Mouse (Mus musculus): ENCODE data around the gene Gm20824.
"Not testable (repeated sequence)": the region's sequence is repeated elsewhere in the genome, so short reads cannot be mapped to it uniquely, and the experiment has no call there.

Gm20824 gene

DNA sequence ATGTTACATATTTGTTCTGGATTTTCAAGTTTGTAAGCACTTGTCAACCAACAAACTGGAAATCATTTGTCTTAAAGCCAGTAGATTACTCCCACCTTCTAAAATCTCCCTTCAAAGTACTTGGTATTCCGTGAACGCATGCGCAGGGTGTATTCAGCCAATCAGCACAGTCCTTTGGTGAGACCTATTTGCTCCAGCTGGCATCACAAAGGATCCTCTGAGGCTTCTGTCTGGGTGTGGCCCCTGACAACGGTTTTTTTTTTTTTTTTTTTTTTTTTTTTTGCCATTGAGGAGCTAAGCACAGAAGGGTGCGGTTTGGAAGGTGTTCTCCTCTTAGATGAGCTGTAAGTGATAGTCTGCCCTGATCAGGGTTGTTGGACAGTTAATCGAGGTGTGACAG, at the start of gene Gm20824:
Gm20824 (plus strand) TSS at position 301 of the 400 bp plus-strand sequence.
- not testable (repeated sequence) for DNase-seq
